Mouse (Mus musculus): ENCODE results near the gene Lrrc10.

GRCm38 (mm10) chr10:117023693-117024092 is 21.4 kb upstream of the Lrrc10 start:
- TF ChIP-seq CTCF (IDR thresholded peaks at IDR 0.05; ENCODE audit: low read depth), result no peak
- TF ChIP-seq EP300 (IDR thresholded peaks at IDR 0.05; ENCODE audit: low read depth), result no peak

All from liver, postnatal 0 days (tissue).